Mouse (Mus musculus): ENCODE data around the gene Hist1h4m. TPM values are rescaled to one million over a fixed set of nuclear protein-coding genes. Genes with fewer than 3 reads are reported as not detected.
A peak's percentile ranks its signal among the peaks of the same experiment; 100 is the strongest.

Hist1h4m gene
- total and polyA plus RNA-seq, 3 experiments = 1.6 to 18.2 (median 12.8) TPM

GRCm38 (mm10) chr13:21784311-21784710, 27.2 kb upstream of the Hist1h4m start:
- Histone ChIP-seq H3K36me3 (replicated peaks in 1 of 2; ENCODE audit: control insufficient read depth in 1 of 2, insufficient read depth in 1 of 2, low read length in 1 of 2) (no peaks in the 10 kb centered on the region), H3K4me3 (replicated peaks in 1 of 3; ENCODE audit: low read depth in 2 of 3, low read length in 2 of 3, poor library complexity in 1 of 3) (no peak overlapping the region), H3K4me1 (ENCODE audit: control insufficient read depth in 1 of 2, insufficient read depth in 2 of 2) (peaks cover 0 to 33% of the 10 kb centered on the region in 2 experiments; a peak in 3 of 4 replicates), H3K27me3 (replicated peaks) (no peaks in the 10 kb centered on the region), H3K9ac (ENCODE audit: insufficient read depth, low read depth) (peak overlapping the region; percentile 37), H3K27ac (ENCODE audit: insufficient read depth, low read depth) (peak overlapping the region; percentile 85; the same call in 1 of the 2 replicates), H3K79me2 (replicated peaks; ENCODE audit: control insufficient read depth, extremely low read depth, insufficient read depth, poor library complexity, severe bottlenecking) (no peaks in the 10 kb centered on the region), H3K9me3 (replicated peaks; ENCODE audit: low read length) (no peaks in the 10 kb centered on the region), H3K4me2 (ENCODE audit: insufficient read depth, low read depth, poor library complexity, severe bottlenecking) (peak overlapping the region; percentile 72)
- dilution Hi-C loops (cut with MboI; ENCODE audit: extremely low pct_ligation_motif_present, extremely low pct_unique_long_range_greater_than_20kb, low sequenced_read_pairs) (no loop called here), in situ Hi-C loops (cut with MboI; ENCODE audit: low pct_ligation_motif_present, low pct_unique_long_range_greater_than_20kb, low sequenced_read_pairs) (no loop called here)
- TF ChIP-seq USF2 (conservative IDR thresholded peaks at IDR 0.05; ENCODE audit: low read depth, low read length) = no peak
- no peak for TF ChIP-seq JUN (IDR thresholded peaks at IDR 0.05; ENCODE audit: insufficient read depth, low read depth, low read length)
- no peak for TF ChIP-seq ZKSCAN1 (IDR thresholded peaks at IDR 0.05; ENCODE audit: borderline replicate concordance, low read depth, low read length)
- TF ChIP-seq TBP (conservative IDR thresholded peaks at IDR 0.05; ENCODE audit: low read depth, low read length) = no peak
- no peak for TF ChIP-seq CHD1 (IDR thresholded peaks at IDR 0.05; ENCODE audit: low read depth, low read length)
- TF ChIP-seq E2F4 (IDR thresholded peaks at IDR 0.05; ENCODE audit: insufficient replicate concordance, low read depth, low read length) = no peak
- DNase-seq (ENCODE audit: extremely low read depth) = peak; percentile 29

DNA sequence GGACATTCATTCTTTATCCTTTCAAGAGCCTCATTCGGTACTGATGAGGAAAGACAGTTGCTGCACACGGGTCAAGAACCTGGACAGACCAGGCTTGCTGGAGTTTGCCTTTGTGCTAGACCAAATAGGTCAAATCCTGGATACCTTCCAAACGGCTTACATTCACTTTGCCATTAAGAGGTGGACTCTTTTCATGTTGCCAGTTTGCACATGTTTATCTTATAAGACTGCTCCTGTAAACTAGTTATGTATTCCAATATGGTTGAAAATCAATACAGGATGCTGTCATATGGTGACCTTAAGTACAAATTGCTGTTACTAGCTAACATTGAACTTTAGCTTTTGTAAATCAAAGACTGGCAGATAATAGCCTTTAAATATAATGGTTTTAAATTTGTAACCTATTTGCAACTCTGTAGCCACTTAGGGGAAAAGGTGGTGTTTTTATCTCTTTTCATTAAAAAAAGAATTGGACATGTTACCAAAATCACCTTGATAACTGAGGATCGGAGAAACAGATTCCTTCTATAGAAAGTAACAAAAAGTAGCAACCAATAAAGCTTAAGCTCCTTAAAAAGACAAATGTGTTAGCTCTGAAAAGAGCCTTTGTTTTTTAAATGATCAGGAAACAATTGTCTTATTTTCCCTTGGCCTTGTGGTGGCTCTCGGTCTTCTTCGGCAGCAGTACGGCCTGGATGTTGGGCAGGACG, 25.2 kb upstream of the Hist1h4m start:
- Histone ChIP-seq H3K9ac (ENCODE audit: insufficient read depth, low read depth) (peak overlapping the region; percentile 78), H3K4me2 (ENCODE audit: insufficient read depth, low read depth, poor library complexity, severe bottlenecking) (peak overlapping the region; percentile 59), H3K27ac (ENCODE audit: insufficient read depth, low read depth) (peak overlapping the region; percentile 92), H3K27me3 (replicated peaks) (no peaks in the 10 kb centered on the region), H3K4me3 (replicated peaks in 1 of 3; ENCODE audit: low read depth in 2 of 3, low read length in 2 of 3, poor library complexity in 1 of 3) (peak overlapping the region; percentile 2 to 57 (median 37)), H3K9me3 (replicated peaks; ENCODE audit: low read length) (no peaks in the 10 kb centered on the region), H3K4me1 (ENCODE audit: control insufficient read depth in 1 of 2, insufficient read depth in 2 of 2) (peaks cover 0 to 30% of the 10 kb centered on the region in 2 experiments; a peak in 3 of 4 replicates), H3K79me2 (replicated peaks; ENCODE audit: control insufficient read depth, extremely low read depth, insufficient read depth, poor library complexity, severe bottlenecking) (no peaks in the 10 kb centered on the region), H3K36me3 (replicated peaks in 1 of 2; ENCODE audit: control insufficient read depth in 1 of 2, insufficient read depth in 1 of 2, low read length in 1 of 2) (no peaks in the 10 kb centered on the region)
- dilution Hi-C loops (cut with MboI; ENCODE audit: extremely low pct_ligation_motif_present, extremely low pct_unique_long_range_greater_than_20kb, low sequenced_read_pairs) (no loop called here), in situ Hi-C loops (cut with MboI; ENCODE audit: low pct_ligation_motif_present, low pct_unique_long_range_greater_than_20kb, low sequenced_read_pairs) (no loop called here)
- peak; percentile 68 for DNase-seq (ENCODE audit: extremely low read depth)
- peak; percentile 95 for TF ChIP-seq ZMIZ1 (IDR thresholded peaks at IDR 0.05; ENCODE audit: low read depth, low read length)
- TF ChIP-seq JUND (conservative IDR thresholded peaks at IDR 0.05; ENCODE audit: low read depth, low read length) = no peak; the same call in 1 of the 2 replicates
- no peak for TF ChIP-seq BHLHE40 (IDR thresholded peaks at IDR 0.05; ENCODE audit: low read depth, low read length)
- peak; percentile 97 for TF ChIP-seq CHD1 (IDR thresholded peaks at IDR 0.05; ENCODE audit: low read depth, low read length)
- TF ChIP-seq USF2 (conservative IDR thresholded peaks at IDR 0.05; ENCODE audit: low read depth, low read length) = no peak
- no peak for TF ChIP-seq MAFK (IDR thresholded peaks at IDR 0.05; ENCODE audit: insufficient replicate concordance, low read length)
- TF ChIP-seq JUN (IDR thresholded peaks at IDR 0.05; ENCODE audit: insufficient read depth, low read depth, low read length) = no peak
- no peak for TF ChIP-seq MEF2A (IDR thresholded peaks at IDR 0.05; ENCODE audit: borderline replicate concordance, low read depth, low read length)
- no peak for TF ChIP-seq SMC3 (IDR thresholded peaks at IDR 0.05; ENCODE audit: low read depth, low read length)
- TF ChIP-seq UBTF (IDR thresholded peaks at IDR 0.05; ENCODE audit: low read depth, low read length) = peak; percentile 95; the same call in 1 of the 2 replicates
- TF ChIP-seq MYC (IDR thresholded peaks at IDR 0.05; ENCODE audit: low read depth, low read length) = peak; percentile 59; the same call in 1 of the 2 replicates
- no peak for TF ChIP-seq MAX (IDR thresholded peaks at IDR 0.05; ENCODE audit: low read length)
- no peak; the same call in 1 of the 2 replicates for TF ChIP-seq SIN3A (IDR thresholded peaks at IDR 0.05; ENCODE audit: low read length)
- no peak for TF ChIP-seq GABPA (IDR thresholded peaks at IDR 0.05; ENCODE audit: insufficient replicate concordance, low read depth, low read length)
- TF ChIP-seq E2F4 (IDR thresholded peaks at IDR 0.05; ENCODE audit: insufficient replicate concordance, low read depth, low read length) = 0 out of 2 replicates have a peak, but pooled peaks have one; percentile 75
- TF ChIP-seq NELFE (IDR thresholded peaks at IDR 0.05; ENCODE audit: low read depth, low read length) = peak; percentile 79; the same call in 1 of the 2 replicates
- no peak for TF ChIP-seq NRF1 (IDR thresholded peaks at IDR 0.05; ENCODE audit: low read depth, low read length)
- TF ChIP-seq USF1 (IDR thresholded peaks at IDR 0.05; ENCODE audit: low read depth, low read length) = no peak
- no peak for TF ChIP-seq ZC3H11A (IDR thresholded peaks at IDR 0.05; ENCODE audit: low read depth, low read length)
- no peak for TF ChIP-seq ELF1 (IDR thresholded peaks at IDR 0.05; ENCODE audit: low read depth, low read length)
- no peak for TF ChIP-seq CHD2 (IDR thresholded peaks at IDR 0.05; ENCODE audit: low read length)
- TF ChIP-seq RCOR1 (conservative IDR thresholded peaks at IDR 0.05; ENCODE audit: low read depth, low read length) = peak; percentile 78; the same call in 1 of the 2 replicates
- TF ChIP-seq PAX5 (IDR thresholded peaks at IDR 0.05; ENCODE audit: low read length) = no peak
- TF ChIP-seq IRF4 (IDR thresholded peaks at IDR 0.05; ENCODE audit: low read depth, low read length) = no peak
- peak; percentile 81 for TF ChIP-seq POLR2A (IDR thresholded peaks at IDR 0.05; ENCODE audit: low read depth, low read length)
- no peak for TF ChIP-seq TCF12 (IDR thresholded peaks at IDR 0.05; ENCODE audit: low read depth, low read length)
- TF ChIP-seq CTCF (conservative IDR thresholded peaks at IDR 0.05 in 1 of 2, IDR thresholded peaks at IDR 0.05 in 1 of 2; ENCODE audit: low read depth in 2 of 2, low read length in 2 of 2) = no peak
- no peak for TF ChIP-seq KAT2A (IDR thresholded peaks at IDR 0.05; ENCODE audit: insufficient replicate concordance, low read length)
- no peak for TF ChIP-seq ZKSCAN1 (IDR thresholded peaks at IDR 0.05; ENCODE audit: borderline replicate concordance, low read depth, low read length)
